12 mouse cellular contexts compared by ENCODE assay signal in the genomic region with DNA sequence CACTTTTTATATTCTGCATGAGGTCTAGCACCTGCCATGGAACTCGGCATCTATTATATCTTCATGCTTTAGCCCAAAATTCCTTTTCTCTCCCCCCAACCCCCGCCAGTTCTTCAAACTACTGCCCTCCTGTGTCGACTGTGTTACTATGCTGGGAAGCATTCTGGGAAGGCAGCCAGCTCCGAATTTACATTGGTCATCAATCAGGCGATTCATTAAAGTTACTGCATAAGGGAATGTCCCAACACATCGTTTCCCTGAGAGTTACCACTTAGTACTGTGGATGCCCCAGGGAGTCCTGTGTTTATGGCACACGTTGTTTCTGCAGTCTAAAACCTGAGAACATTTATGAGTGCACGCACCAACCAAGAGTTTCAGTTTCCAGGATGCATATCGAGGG.
DNase-seq lines count a peak whose midpoint lies in the region; ATAC-seq and TF ChIP-seq lines count a peak whose summit lies in the region.
"Had no signal": no experiment of that assay in that cellular context is flagged by ENCODE, and none has a peak within 500 bp of the region (broad histone marks: within the 10 kb centered on the region; RNA-seq: fewer than 3 reads in every experiment).

No protein-coding gene starts in this region.

- H3K9ac ChIP-seq in limb, embryonic 14.5 days (ENCODE audit: low read depth, low read length, severe bottlenecking) = no peak overlapping the region
- H3K9ac ChIP-seq: embryonic facial prominence, embryonic 12.5 days; heart, embryonic 13.5 days; intestine, embryonic 15.5 days; liver, embryonic 13.5 days had no signal

- H3K4me3 ChIP-seq in limb, embryonic 14.5 days (replicated peaks; ENCODE audit: low read length) = no peak overlapping the region
- H3K4me3 ChIP-seq: embryonic facial prominence, embryonic 12.5 days; heart, embryonic 13.5 days; intestine, embryonic 15.5 days; liver, embryonic 13.5 days had no signal

- no peaks in the 10 kb centered on the region for H3K36me3 ChIP-seq in limb, embryonic 14.5 days (ENCODE audit: control insufficient read depth, insufficient read depth, low read length)
- H3K36me3 ChIP-seq: embryonic facial prominence, embryonic 12.5 days; heart, embryonic 13.5 days; intestine, embryonic 15.5 days; liver, embryonic 13.5 days had no signal

- no peak overlapping the region for H3K27ac ChIP-seq in limb, embryonic 14.5 days (replicated peaks; ENCODE audit: low read depth, low read length)
- H3K27ac ChIP-seq: embryonic facial prominence, embryonic 12.5 days; heart, embryonic 13.5 days; intestine, embryonic 15.5 days; liver, embryonic 13.5 days had no signal

- H3K27me3 ChIP-seq in limb, embryonic 14.5 days (ENCODE audit: control insufficient read depth, insufficient read depth, low read length) = no peaks in the 10 kb centered on the region
- H3K27me3 ChIP-seq: embryonic facial prominence, embryonic 12.5 days; heart, embryonic 13.5 days; intestine, embryonic 15.5 days; liver, embryonic 13.5 days had no signal

- no peaks in the 10 kb centered on the region for H3K4me1 ChIP-seq in limb, embryonic 14.5 days (ENCODE audit: control insufficient read depth, insufficient read depth, low read length)
- H3K4me1 ChIP-seq: embryonic facial prominence, embryonic 12.5 days; heart, embryonic 13.5 days; intestine, embryonic 15.5 days; liver, embryonic 13.5 days had no signal

- no peak for TF ChIP-seq POLR2A in limb, embryonic 14.5 days (IDR thresholded peaks at IDR 0.05; ENCODE audit: borderline replicate concordance, extremely low read depth, insufficient read depth, insufficient read length)

- peak; percentile 56 to 68 for DNase-seq in cerebellum, postnatal 10 days
- DNase-seq in cerebellum, adult 11 months = no peak
- peak; percentile 8 for DNase-seq in kidney, postnatal 10 days
- DNase-seq in kidney, postnatal 14 days = no peak
- DNase-seq in brain, adult 2 months (ENCODE audit: low read depth, low spot score) = peak; percentile 49
- DNase-seq in limb, embryonic 14.5 days (ENCODE audit: low spot score) = peak; percentile 57
- DNase-seq in testis, postnatal 10 days (ENCODE audit: low spot score) = no peak
- DNase-seq in spleen, postnatal 10 days (ENCODE audit: low spot score in 2 of 2) = no peak
- DNase-seq: liver, embryonic 13.5 days had no signal

- no peaks in the 10 kb centered on the region for H3K9me3 ChIP-seq in limb, embryonic 14.5 days (ENCODE audit: control insufficient read depth, low read length)
- H3K9me3 ChIP-seq: embryonic facial prominence, embryonic 12.5 days; heart, embryonic 13.5 days; intestine, embryonic 15.5 days; liver, embryonic 13.5 days had no signal

- no peak overlapping the region for H3K4me2 ChIP-seq in limb, embryonic 14.5 days (replicated peaks; ENCODE audit: low read depth, low read length, severe bottlenecking)
- H3K4me2 ChIP-seq: embryonic facial prominence, embryonic 12.5 days; heart, embryonic 13.5 days; intestine, embryonic 15.5 days; liver, embryonic 13.5 days had no signal

- ATAC-seq in limb, embryonic 14.5 days (ENCODE audit: low FRiP score, low read depth) = no peak
- ATAC-seq: intestine, embryonic 15.5 days had no signal

- WGBS in limb, embryonic 14.5 days = 29% methylated on average over 9 of the region's 9 CpGs

Comparison
In these comparisons a context has a peak if more than half of its experiments do, and no peak if none do; other contexts are left out.
1. DNase-seq: peak in cerebellum, postnatal 10 days (2 of 2), kidney, postnatal 10 days (single experiment), brain, adult 2 months (single experiment) and limb, embryonic 14.5 days (single experiment); none in cerebellum, adult 11 months (single experiment), kidney, postnatal 14 days (single experiment), testis, postnatal 10 days (single experiment) and spleen, postnatal 10 days (0 of 2).